Mouse (Mus musculus) embryo, embryonic 9.5 days (tissue): ENCODE data around the gene Pik3r1.

Source experiments
- DNase-seq: peaks from one replicate; pipeline ENCODE4 v3.0.0-alpha.2; 2017; ENCODE audit errors: extremely low spot score

Gene Pik3r1

GRCm38 (mm10) chr13:101682378-101682777 lies 85.6 kb downstream of the Pik3r1 start:
- DNase-seq = no peak

GRCm38 (mm10) chr13:101680083-101680482 lies 87.9 kb downstream of the Pik3r1 start:
- no peak for DNase-seq

- no peak for DNase-seq
Measured at GRCm38 (mm10) chr13:101678984-101679383, 89.0 kb downstream of the Pik3r1 start.

- no peak for DNase-seq
Measured at GRCm38 (mm10) chr13:101678036-101678435, 90.0 kb downstream of the Pik3r1 start.

GRCm38 (mm10) chr13:101673876-101674275 lies 94.1 kb downstream of the Pik3r1 start:
- DNase-seq = no peak

GRCm38 (mm10) chr13:101668859-101669258 lies 99.2 kb downstream of the Pik3r1 start:
- DNase-seq = no peak

GRCm38 (mm10) chr13:101664010-101664409 lies 104.0 kb downstream of the Pik3r1 start:
- DNase-seq = no peak

GRCm38 (mm10) chr13:101662900-101663299 lies 105.1 kb downstream of the Pik3r1 start:
- DNase-seq = no peak

GRCm38 (mm10) chr13:101661567-101661966 lies 106.5 kb downstream of the Pik3r1 start:
- no peak for DNase-seq

GRCm38 (mm10) chr13:101660187-101660586 lies 107.8 kb downstream of the Pik3r1 start:
- DNase-seq = no peak

GRCm38 (mm10) chr13:101652131-101652530 lies 115.9 kb downstream of the Pik3r1 start:
- no peak for DNase-seq

GRCm38 (mm10) chr13:101641632-101642031 lies 126.4 kb downstream of the Pik3r1 start:
- DNase-seq = no peak

- no peak for DNase-seq
Measured at GRCm38 (mm10) chr13:101635837-101636236, 132.2 kb downstream of the Pik3r1 start.

GRCm38 (mm10) chr13:101634420-101634819 lies 133.6 kb downstream of the Pik3r1 start:
- no peak for DNase-seq

- DNase-seq = no peak
Measured at GRCm38 (mm10) chr13:101633620-101634019, 134.4 kb downstream of the Pik3r1 start.

- no peak for DNase-seq
Measured at GRCm38 (mm10) chr13:101632771-101633170, 135.2 kb downstream of the Pik3r1 start.

GRCm38 (mm10) chr13:101631561-101631960 lies 136.5 kb downstream of the Pik3r1 start:
- no peak for DNase-seq
